Mouse (Mus musculus) embryonic fibroblast, embryonic 13.5 days (primary cell): Measurements from ENCODE around the gene Tns3.

Source experiments
- CTCF ChIP-seq: IDR thresholded peaks from 2 replicates; pipeline ENCODE4 v1.5.1; 2011; ENCODE audit warnings: mild to moderate bottlenecking, control low read depth, low read length, moderate library complexity, borderline replicate concordance; ENCODE audit not compliant: insufficient read depth
- POLR2A ChIP-seq: IDR thresholded peaks from 2 replicates; pipeline ENCODE4 v1.6.1; 2011; ENCODE audit warnings: low read depth, mild to moderate bottlenecking, control low read depth, low read length, moderate library complexity

- TF ChIP-seq CTCF: no peak
- TF ChIP-seq POLR2A: no peak
These were observed 27.7 kb downstream of the Tns3 start for GRCm38 (mm10) chr11:8636680-8637079.
